Mouse (Mus musculus): ENCODE data around the gene Tmem72. TPM values are rescaled to one million over a fixed set of nuclear protein-coding genes. Genes with fewer than 3 reads are reported as not detected.

The Tmem72 gene
- total and polyA plus RNA-seq, 2 experiments from 2014 or later = 0.14 to 1.4 TPM

GRCm38 (mm10) chr6:116635251-116636180, 81.2 kb downstream of the Tmem72 start:
- no peak for TF ChIP-seq CTCF (IDR thresholded peaks at IDR 0.05)
- DNase-seq (ENCODE audit: low spot score) (no peak), ATAC-seq (ENCODE audit: low FRiP score) (no peak)
- Histone ChIP-seq H3K27ac (ENCODE audit: low read depth, low read length) (no peak overlapping the region), H3K9ac (replicated peaks; ENCODE audit: low read length, poor library complexity, severe bottlenecking) (no peak overlapping the region), H3K27me3 (ENCODE audit: insufficient read depth, low read length) (no peaks in the 10 kb centered on the region), H3K4me2 (ENCODE audit: low read depth, low read length, poor library complexity, severe bottlenecking) (no peak overlapping the region), H3K9me3 (ENCODE audit: low read length) (no peaks in the 10 kb centered on the region), H3K4me3 (ENCODE audit: low read depth, low read length) (no peak overlapping the region), H3K36me3 (ENCODE audit: insufficient read depth, low read length) (no peaks in the 10 kb centered on the region), H3K4me1 (ENCODE audit: insufficient read depth, low read length) (no peaks in the 10 kb centered on the region)
- WGBS = 70% methylated on average over 10 of the region's 10 CpGs

GRCm38 (mm10) chr6:116633741-116634695, 82.7 kb downstream of the Tmem72 start:
- no peak overlapping the region for H3K9ac ChIP-seq (replicated peaks; ENCODE audit: low read length, poor library complexity, severe bottlenecking)
- TF ChIP-seq CTCF (IDR thresholded peaks at IDR 0.05) = no peak
- no peak overlapping the region for H3K4me3 ChIP-seq (ENCODE audit: low read depth, low read length)
- ATAC-seq (ENCODE audit: low FRiP score) (no peak), DNase-seq (ENCODE audit: low spot score) (no peak)
- H3K4me2 ChIP-seq (ENCODE audit: low read depth, low read length, poor library complexity, severe bottlenecking) = no peak overlapping the region
- no peaks in the 10 kb centered on the region for H3K36me3 ChIP-seq (ENCODE audit: insufficient read depth, low read length)
- no peaks in the 10 kb centered on the region for H3K9me3 ChIP-seq (ENCODE audit: low read length)
- no peaks in the 10 kb centered on the region for H3K27me3 ChIP-seq (ENCODE audit: insufficient read depth, low read length)
- no peaks in the 10 kb centered on the region for H3K4me1 ChIP-seq (ENCODE audit: insufficient read depth, low read length)
- no peak overlapping the region for H3K27ac ChIP-seq (ENCODE audit: low read depth, low read length)
- 93% methylated on average over 17 of the region's 17 CpGs for WGBS

GRCm38 (mm10) chr6:116632129-116632528, 84.6 kb downstream of the Tmem72 start:
- Histone ChIP-seq H3K9ac (replicated peaks; ENCODE audit: low read length, poor library complexity, severe bottlenecking) (no peak overlapping the region), H3K4me1 (ENCODE audit: insufficient read depth, low read length) (no peaks in the 10 kb centered on the region), H3K4me2 (ENCODE audit: low read depth, low read length, poor library complexity, severe bottlenecking) (no peak overlapping the region), H3K36me3 (ENCODE audit: insufficient read depth, low read length) (no peaks in the 10 kb centered on the region), H3K27me3 (ENCODE audit: insufficient read depth, low read length) (no peaks in the 10 kb centered on the region), H3K4me3 (ENCODE audit: low read depth, low read length) (no peak overlapping the region), H3K27ac (ENCODE audit: low read depth, low read length) (no peak overlapping the region), H3K9me3 (ENCODE audit: low read length) (no peaks in the 10 kb centered on the region)
- 69% methylated on average over 1 of the region's 1 CpGs for WGBS
- ATAC-seq (ENCODE audit: low FRiP score) (no peak), DNase-seq (ENCODE audit: low spot score) (peak; percentile 72)
- peak; percentile 78 for TF ChIP-seq CTCF (IDR thresholded peaks at IDR 0.05)

- Histone ChIP-seq H3K4me2 (ENCODE audit: low read depth, low read length, poor library complexity, severe bottlenecking) (no peak overlapping the region), H3K27me3 (ENCODE audit: insufficient read depth, low read length) (no peaks in the 10 kb centered on the region), H3K9ac (replicated peaks; ENCODE audit: low read length, poor library complexity, severe bottlenecking) (no peak overlapping the region), H3K36me3 (ENCODE audit: insufficient read depth, low read length) (peaks cover 6% of the 10 kb centered on the region; the same call in 1 of the 2 replicates), H3K4me1 (ENCODE audit: insufficient read depth, low read length) (no peaks in the 10 kb centered on the region), H3K4me3 (ENCODE audit: low read depth, low read length) (no peak overlapping the region), H3K9me3 (ENCODE audit: low read length) (no peaks in the 10 kb centered on the region), H3K27ac (ENCODE audit: low read depth, low read length) (peak overlapping the region; percentile 97; the same call in 1 of the 2 replicates)
- DNase-seq (ENCODE audit: low spot score) = peak; percentile 17
- TF ChIP-seq CTCF (IDR thresholded peaks at IDR 0.05) = no peak
- WGBS = 90% methylated on average over 10 of the region's 10 CpGs
- no peak for ATAC-seq (ENCODE audit: low FRiP score)
Observed at GRCm38 (mm10) chr6:116629766-116630165, 86.9 kb downstream of the Tmem72 start.

Small RNA genes within 50 kb of the gene (microRNA-seq; reads per million reads assigned to microRNA genes)
- gene Mir7043 (ENCODE audit: borderline number of aligned reads) = not detected

Other genes starting within 250 kb of the Tmem72 start
- not detected in 2 replicates for gene Olfr211, start 227.8 kb downstream of the Tmem72 start, total RNA-seq (2014; rRNA removed)
- gene Olfr211, start 227.8 kb downstream of the Tmem72 start, polyA plus RNA-seq (2015; fragmentation: Nextera tagmentation; extraction: Ambion mirVana) = not detected in 2 replicates
- not detected in 2 replicates for gene Olfr212, start 210.4 kb downstream of the Tmem72 start, total RNA-seq (2014; rRNA removed)
- gene Olfr212, start 210.4 kb downstream of the Tmem72 start, polyA plus RNA-seq (2015; fragmentation: Nextera tagmentation; extraction: Ambion mirVana) = 0.07 TPM in 1 of 2 replicates, not detected in the other
- gene Olfr213, start 178.5 kb downstream of the Tmem72 start, total RNA-seq (2014; rRNA removed) = not detected in 2 replicates
- gene Olfr213, start 178.5 kb downstream of the Tmem72 start, polyA plus RNA-seq (2015; fragmentation: Nextera tagmentation; extraction: Ambion mirVana) = not detected in 2 replicates
- gene Gm5580, start 165.8 kb downstream of the Tmem72 start, total RNA-seq (2014; rRNA removed) = not detected in 2 replicates
- gene Gm5580, start 165.8 kb downstream of the Tmem72 start, polyA plus RNA-seq (2015; fragmentation: Nextera tagmentation; extraction: Ambion mirVana) = 0.27 and 0.28 TPM in 2 replicates
- gene Olfr214, start 162.7 kb downstream of the Tmem72 start, total RNA-seq (2014; rRNA removed) = 0.99 TPM in 1 of 2 replicates, not detected in the other
- not detected in 2 replicates for gene Olfr214, start 162.7 kb downstream of the Tmem72 start, polyA plus RNA-seq (2015; fragmentation: Nextera tagmentation; extraction: Ambion mirVana)
- gene Olfr215, start 132.7 kb downstream of the Tmem72 start, total RNA-seq (2014; rRNA removed) = 0.05 TPM in 1 of 2 replicates, not detected in the other
- gene Olfr215, start 132.7 kb downstream of the Tmem72 start, polyA plus RNA-seq (2015; fragmentation: Nextera tagmentation; extraction: Ambion mirVana) = not detected in 2 replicates
- 62.8 and 64.5 TPM in 2 replicates for gene Zfp422, start 87.9 kb downstream of the Tmem72 start, total RNA-seq (2014; rRNA removed)
- gene Zfp422, start 87.9 kb downstream of the Tmem72 start, polyA plus RNA-seq (2015; fragmentation: Nextera tagmentation; extraction: Ambion mirVana) = 95.0 and 96.4 TPM in 2 replicates
- gene Depp1, start 66.3 kb downstream of the Tmem72 start, total RNA-seq (2014; rRNA removed) = 1.4 and 5.0 TPM in 2 replicates
- 3.1 TPM in 2 replicates for gene Depp1, start 66.3 kb downstream of the Tmem72 start, polyA plus RNA-seq (2015; fragmentation: Nextera tagmentation; extraction: Ambion mirVana)
- gene Rassf4, start 43.0 kb downstream of the Tmem72 start, total RNA-seq (2014; rRNA removed) = 6.7 and 7.0 TPM in 2 replicates
- gene Rassf4, start 43.0 kb downstream of the Tmem72 start, polyA plus RNA-seq (2015; fragmentation: Nextera tagmentation; extraction: Ambion mirVana) = 8.1 and 10.4 TPM in 2 replicates

Measured in midbrain, postnatal 0 days (tissue).